Mouse (Mus musculus): Measurements from ENCODE around the gene Zfr.
"Not testable (repeated sequence)": the region's sequence is repeated elsewhere in the genome, so short reads cannot be mapped to it uniquely, and the experiment has no call there.

The Zfr gene

GRCm38 (mm10) chr15:12106430-12106829 lies 11.2 kb upstream of the Zfr start:
- DNase-seq = peak; percentile 59 to 66

GRCm38 (mm10) chr15:12108200-12108599 lies 9.4 kb upstream of the Zfr start:
- DNase-seq = no peak

DNA sequence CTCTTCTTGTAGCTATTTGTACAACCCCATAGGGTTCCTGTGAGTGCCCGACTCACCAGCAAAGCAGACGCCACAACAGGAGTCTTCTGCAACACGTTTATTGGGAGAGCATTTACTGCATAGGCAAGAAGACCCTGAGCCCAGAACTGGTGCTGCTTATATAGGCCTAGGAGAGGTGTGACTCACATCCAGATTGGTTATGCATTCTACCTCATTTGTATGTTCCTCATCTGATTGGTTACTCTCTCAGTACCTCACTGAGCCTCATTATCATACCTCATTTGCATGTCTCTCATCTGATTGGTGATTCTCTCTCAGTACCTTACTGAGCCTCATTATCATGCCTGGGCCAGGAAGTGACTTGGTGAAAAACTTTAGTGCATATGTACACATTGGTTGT lies 8.7 kb upstream of the Zfr start:
- DNase-seq = not testable (repeated sequence)

GRCm38 (mm10) chr15:12111232-12111631 lies 6.4 kb upstream of the Zfr start:
- no peak for DNase-seq

- DNase-seq = peak; percentile 50 to 61
These were observed 4.2 kb upstream of the Zfr start for GRCm38 (mm10) chr15:12113411-12113810.

GRCm38 (mm10) chr15:12114546-12114945 lies 3.1 kb upstream of the Zfr start:
- DNase-seq = no peak

GRCm38 (mm10) chr15:12115722-12116230 lies 1.9 kb upstream of the Zfr start:
- DNase-seq = no peak

- DNase-seq = peak in 1 of 2 experiments; percentile 80
These were observed 431 bp downstream of the Zfr start for GRCm38 (mm10) chr15:12118093-12118431.

- peak; percentile 62 for DNase-seq
These were observed 949 bp downstream of the Zfr start for GRCm38 (mm10) chr15:12118432-12119128.

GRCm38 (mm10) chr15:12119129-12119466 lies 1.5 kb downstream of the Zfr start:
- DNase-seq = no peak

DNA sequence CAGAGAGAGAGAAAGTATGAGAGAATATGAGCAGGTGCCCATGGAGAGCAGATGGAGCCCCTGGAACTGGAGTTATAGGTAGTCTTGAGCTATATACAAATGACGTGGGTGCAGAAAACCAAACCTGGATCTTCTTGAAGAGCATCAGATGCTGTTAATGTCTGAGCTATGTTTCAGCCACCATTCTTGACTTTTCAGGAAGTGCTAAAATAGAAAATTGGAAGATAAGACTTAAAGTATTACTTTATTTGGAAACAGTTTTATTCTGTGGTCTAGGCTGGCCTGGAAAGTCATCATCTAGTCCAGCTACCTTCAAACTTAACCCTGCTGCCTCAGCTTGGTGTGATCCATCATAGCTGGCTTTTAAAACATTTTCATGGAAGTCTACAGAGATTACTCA lies 7.3 kb downstream of the Zfr start:
- no peak for DNase-seq

DNA sequence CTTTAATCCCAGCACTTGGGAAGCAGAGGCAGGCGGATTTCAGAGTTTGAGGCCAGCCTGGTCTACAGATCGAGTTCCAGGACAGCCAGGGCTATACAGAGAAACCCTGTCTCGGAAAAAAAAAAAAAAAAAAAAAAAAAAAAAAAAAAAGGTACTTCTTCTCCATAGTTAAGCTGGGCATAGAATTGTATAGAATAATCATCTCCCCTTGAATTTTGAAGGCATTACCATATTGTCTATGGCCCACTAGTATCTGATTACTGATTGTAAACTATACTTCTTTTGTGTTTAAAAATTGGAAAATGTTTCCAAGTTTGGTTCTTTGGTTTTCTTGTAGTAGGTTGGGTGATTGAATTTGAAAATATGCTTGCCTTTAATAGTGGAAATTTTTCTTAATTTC lies 13.2 kb downstream of the Zfr start:
- DNase-seq = not testable (repeated sequence)

DNA sequence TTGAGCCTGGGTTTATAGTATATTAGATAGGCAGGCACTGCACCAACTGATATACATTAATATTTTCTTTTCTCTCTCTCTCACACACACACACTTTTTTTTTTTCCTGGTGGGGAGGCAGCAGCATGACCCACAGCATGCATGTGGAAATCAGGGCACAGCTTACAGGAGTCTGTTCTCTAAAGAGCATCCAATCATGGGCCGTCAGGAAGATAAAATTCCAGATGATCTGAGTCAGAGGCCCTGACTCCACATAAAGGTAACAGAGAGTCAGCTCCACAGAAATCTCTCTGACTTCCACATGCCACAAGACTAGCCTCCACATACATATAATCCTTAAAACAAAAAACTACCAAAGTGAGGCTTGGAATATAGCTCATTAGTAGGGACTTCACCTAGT lies 16.9 kb downstream of the Zfr start:
- no peak for DNase-seq

DNA sequence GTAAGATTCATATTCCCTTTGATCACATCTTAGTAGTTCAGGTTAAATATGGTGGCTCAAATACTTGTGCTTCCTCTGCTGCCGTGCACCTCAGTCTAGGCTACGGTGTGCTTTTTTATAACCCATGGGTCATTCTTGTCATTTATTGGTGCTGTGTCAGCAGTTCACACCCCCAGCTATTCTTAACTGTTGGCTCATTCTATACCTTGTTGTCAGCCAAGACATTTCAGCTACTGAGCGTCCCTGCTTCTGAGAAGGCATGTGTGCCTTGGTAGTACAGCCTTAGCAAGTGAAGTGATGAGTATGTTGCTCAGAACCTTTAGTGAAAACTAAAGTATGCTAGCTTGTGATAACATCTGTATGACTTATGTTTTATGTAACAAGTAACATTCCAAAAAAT lies 17.7 kb downstream of the Zfr start:
- peak; percentile 14 to 49 for DNase-seq

DNA sequence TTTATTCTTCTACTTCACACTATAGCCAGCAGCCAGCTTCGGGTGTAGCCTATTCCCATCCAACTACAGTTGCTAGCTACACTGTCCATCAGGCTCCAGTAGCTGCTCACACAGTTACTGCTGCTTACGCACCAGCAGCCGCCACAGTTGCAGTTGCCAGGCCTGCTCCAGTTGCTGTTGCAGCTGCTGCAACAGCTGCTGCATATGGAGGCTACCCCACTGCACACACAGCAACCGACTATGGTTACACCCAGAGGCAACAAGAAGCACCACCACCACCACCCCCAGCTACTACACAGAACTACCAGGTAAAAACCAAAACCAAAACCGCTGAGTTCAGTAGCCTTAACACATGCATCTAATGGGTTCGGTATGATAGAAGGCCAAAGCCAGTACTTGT lies 18.7 kb downstream of the Zfr start:
- DNase-seq = no peak

- DNase-seq = no peak
These were observed 23.5 kb downstream of the Zfr start for GRCm38 (mm10) chr15:12140985-12141729.

GRCm38 (mm10) chr15:12147423-12147822 lies 29.8 kb downstream of the Zfr start:
- no peak for DNase-seq

- DNase-seq = no peak
These were observed 31.9 kb downstream of the Zfr start for GRCm38 (mm10) chr15:12149501-12149900.

DNA sequence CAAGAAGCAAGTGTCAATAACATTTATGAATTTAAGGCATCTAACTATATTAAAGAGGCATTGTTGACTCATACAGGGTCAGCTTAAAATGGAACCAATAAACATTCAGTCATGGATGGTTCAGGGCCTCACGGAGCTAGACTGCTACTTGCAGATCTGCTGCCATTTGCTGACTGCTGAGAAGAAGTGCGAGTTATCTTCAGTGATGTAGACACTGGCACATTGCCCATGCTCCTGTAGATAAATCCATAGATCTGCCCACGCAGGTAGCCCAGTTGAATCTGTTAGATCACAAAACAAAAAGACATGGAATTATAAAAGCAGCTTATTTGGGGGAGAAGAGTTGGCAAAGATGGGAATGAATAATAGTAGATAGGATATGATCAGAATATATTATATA lies 36.1 kb downstream of the Zfr start:
- no peak for DNase-seq

DNA sequence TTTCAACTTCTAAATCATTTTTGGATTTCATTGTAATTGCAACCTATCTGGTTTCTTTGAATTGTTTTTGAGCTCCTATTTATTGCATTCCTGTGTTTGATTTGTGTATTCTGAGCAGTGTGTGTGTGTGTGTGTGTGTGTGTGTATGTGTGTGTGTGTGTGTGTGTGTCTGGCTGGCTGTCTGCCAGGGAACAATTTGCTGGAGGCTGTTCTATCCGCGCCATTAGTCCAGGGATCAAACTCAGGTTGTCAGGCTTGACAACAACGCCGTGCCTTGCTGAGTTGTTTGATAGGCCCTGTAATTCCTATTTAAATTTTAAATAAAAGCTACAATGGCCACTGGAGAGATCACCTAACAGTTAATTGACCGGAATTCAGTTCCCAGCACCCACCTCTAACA lies 60.5 kb downstream of the Zfr start:
- peak; percentile 28 to 49 for DNase-seq

DNA sequence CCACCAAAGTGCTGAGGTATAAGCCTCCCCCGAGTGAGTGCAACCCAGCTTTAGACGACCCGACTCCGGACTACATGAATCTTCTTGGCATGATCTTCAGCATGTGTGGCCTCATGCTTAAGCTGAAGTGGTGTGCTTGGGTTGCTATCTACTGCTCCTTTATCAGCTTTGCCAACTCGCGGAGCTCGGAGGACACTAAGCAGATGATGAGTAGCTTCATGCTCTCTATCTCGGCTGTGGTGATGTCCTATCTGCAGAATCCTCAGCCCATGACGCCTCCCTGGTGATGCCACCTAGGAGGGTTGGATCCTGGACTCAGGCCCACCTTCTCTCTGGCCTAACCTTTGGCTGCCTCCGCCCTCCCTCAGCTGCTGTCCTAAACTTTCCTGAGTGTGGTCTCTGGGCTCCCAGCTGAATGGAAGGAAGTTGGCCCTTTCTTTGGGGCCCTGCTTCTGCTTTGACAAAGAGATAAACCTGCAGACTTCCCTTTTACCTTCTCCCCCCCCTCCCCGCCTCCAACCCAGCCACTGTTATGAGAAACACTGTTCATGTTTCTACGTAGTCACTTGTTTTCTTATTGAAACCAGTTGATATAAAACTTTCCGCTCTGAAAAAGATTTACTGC lies 63.7 kb downstream of the Zfr start:
- not testable (repeated sequence) for DNase-seq

- DNase-seq = no peak
These were observed 76.5 kb downstream of the Zfr start for GRCm38 (mm10) chr15:12193880-12194816.

Data from cerebellum, postnatal 14 days (tissue).